Mouse (Mus musculus) limb, embryonic 13.5 days (tissue): Measurements from ENCODE around the gene Ankk1. TPM values are rescaled to one million over a fixed set of nuclear protein-coding genes. Genes with fewer than 3 reads are reported as not detected.

Experiments used
- ATAC-seq: fragments of 200-750 bp; cut with Nextera tagmentation; 2 replicates; pipeline ENCODE4 v1.8.0; 2017; ENCODE audit warnings: low read depth, moderate number of reproducible peaks, moderate TSS enrichment; ENCODE audit not compliant: low FRiP score
- H3K27ac ChIP-seq: fragments of 300-500 bp; sonication (generic); 2 replicates; pipeline ENCODE4 v1.5.1; 2015; ENCODE audit warnings: inconsistent platforms, mild to moderate bottlenecking, moderate library complexity
- H3K27me3 ChIP-seq: fragments of 300-500 bp; sonication (generic); 2 replicates; pipeline ENCODE4 v1.6.1; 2015; ENCODE audit warnings: mild to moderate bottlenecking, inconsistent platforms
- H3K36me3 ChIP-seq: fragments of 300-500 bp; sonication (generic); 2 replicates; pipeline ENCODE4 v1.6.1; 2015; ENCODE audit warnings: inconsistent platforms, mild to moderate bottlenecking, moderate library complexity
- H3K4me1 ChIP-seq: fragments of 300-500 bp; sonication (generic); 2 replicates; pipeline ENCODE4 v1.6.1; 2015; ENCODE audit warnings: inconsistent platforms
- H3K4me2 ChIP-seq: fragments of 300-500 bp; sonication (generic); replicated peaks from 2 replicates; pipeline ENCODE4 v1.6.1; 2015; ENCODE audit warnings: inconsistent platforms, mild to moderate bottlenecking, moderate library complexity
- H3K4me3 ChIP-seq: fragments of 300-500 bp; sonication (generic); 2 replicates; pipeline ENCODE4 v1.5.1; 2015; ENCODE audit warnings: moderate library complexity, mild to moderate bottlenecking, inconsistent platforms
- H3K9ac ChIP-seq: fragments of 300-500 bp; sonication (generic); 2 replicates; pipeline ENCODE4 v1.6.1; 2015; ENCODE audit warnings: mild to moderate bottlenecking, inconsistent platforms
- H3K9me3 ChIP-seq: fragments of 300-500 bp; sonication (generic); 2 replicates; pipeline ENCODE4 v1.6.1; 2016; ENCODE audit warnings: inconsistent platforms
- WGBS: fragments of 180-500 bp; shearing (Covaris S2); methylation state at CpG from one replicate; pipeline ENCODE4 v1.1.7; 2015; 5-methylcytosine and 5-hydroxymethylcytosine counted together
- polyA plus RNA-seq: library from polyadenylated mRNA; unstranded; fragments of >200 nt; fragmentation: Nextera tagmentation; extraction: Ambion mirVana; gene quantifications from 2 replicates; pipeline ENCODE4 v1.2.1, GENCODE M21; 2015

Gene Ankk1
- polyA plus RNA-seq, 1 experiment from 2014 or later, result not detected

DNA sequence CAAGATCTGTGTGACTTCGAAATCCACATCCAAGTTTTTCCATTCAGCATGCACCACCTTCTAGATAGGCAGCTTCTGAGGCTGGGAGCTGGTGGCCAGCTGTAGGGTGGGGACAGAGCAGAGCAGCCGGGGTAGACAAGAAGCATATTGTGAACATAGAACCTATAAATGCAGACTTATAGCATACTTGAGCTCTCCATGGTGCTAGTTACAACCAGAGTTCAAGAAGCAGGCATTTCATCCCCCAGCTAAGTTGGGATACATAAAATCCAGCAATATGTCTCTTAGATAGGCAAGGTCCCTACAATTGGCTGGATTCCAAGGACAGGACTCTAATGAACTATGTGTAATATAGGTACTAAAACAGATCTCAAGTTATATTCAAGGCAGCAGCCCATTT lies 23.1 kb downstream of the Ankk1 start:
- Histone ChIP-seq H3K9ac (no peak overlapping the region), H3K4me3 (no peak overlapping the region), H3K4me2 (no peak overlapping the region), H3K9me3 (no peaks in the 10 kb centered on the region), H3K27ac (no peak overlapping the region), H3K27me3 (no peaks in the 10 kb centered on the region), H3K4me1 (no peaks in the 10 kb centered on the region), H3K36me3 (no peaks in the 10 kb centered on the region)
- 52% methylated on average over 2 of the region's 2 CpGs for WGBS
- no peak for ATAC-seq

DNA sequence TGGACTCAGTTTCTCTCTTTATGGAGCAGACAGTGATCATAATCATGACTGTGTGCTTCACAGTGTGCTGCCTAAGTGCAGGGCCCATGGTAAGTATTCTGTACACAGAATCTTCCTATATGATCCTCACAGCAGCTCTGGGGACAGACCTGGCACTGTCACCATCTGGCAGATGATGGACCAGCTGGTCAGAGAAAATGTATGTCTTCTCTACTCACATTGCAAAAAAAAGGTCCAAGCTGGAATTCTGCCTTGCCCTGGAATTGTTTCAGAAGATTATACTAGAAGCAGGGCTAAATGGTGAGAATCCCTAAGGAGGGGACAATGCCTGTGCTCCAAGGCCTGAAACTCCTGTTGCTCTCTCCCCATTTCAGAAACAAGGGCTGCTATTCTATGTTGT lies 30.8 kb downstream of the Ankk1 start:
- H3K9ac ChIP-seq, result no peak overlapping the region
- no peak overlapping the region for H3K4me2 ChIP-seq
- no peak overlapping the region for H3K4me3 ChIP-seq
- H3K36me3 ChIP-seq, result no peaks in the 10 kb centered on the region
- H3K27ac ChIP-seq, result no peak overlapping the region
- no peaks in the 10 kb centered on the region for H3K9me3 ChIP-seq
- H3K27me3 ChIP-seq, result no peaks in the 10 kb centered on the region
- no peaks in the 10 kb centered on the region for H3K4me1 ChIP-seq
- no peak for ATAC-seq

DNA sequence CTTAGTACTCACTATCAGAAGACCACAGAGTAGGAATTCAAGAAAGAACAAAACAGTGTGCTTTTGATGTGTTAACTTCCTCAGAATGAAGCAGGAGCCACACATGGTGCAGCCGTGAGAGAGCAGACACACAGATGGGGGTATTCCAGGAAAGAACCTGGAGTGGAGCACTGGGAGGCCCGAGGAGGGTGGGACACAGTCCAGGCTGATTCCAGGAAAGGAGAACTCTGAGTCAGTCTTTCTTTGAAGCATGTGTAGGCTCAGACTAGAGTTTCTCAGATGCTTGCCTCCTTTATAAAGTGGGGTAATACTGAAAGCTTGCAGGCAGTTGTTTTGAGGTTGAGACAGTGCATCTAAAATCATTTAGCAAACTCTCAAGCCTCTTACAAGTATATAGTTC lies 34.6 kb downstream of the Ankk1 start:
- Histone ChIP-seq H3K9ac (no peak overlapping the region), H3K27me3 (no peaks in the 10 kb centered on the region), H3K9me3 (no peaks in the 10 kb centered on the region), H3K4me3 (no peak overlapping the region), H3K27ac (no peak overlapping the region), H3K36me3 (no peaks in the 10 kb centered on the region), H3K4me1 (no peaks in the 10 kb centered on the region), H3K4me2 (no peak overlapping the region)
- WGBS, result 44% methylated on average over 2 of the region's 2 CpGs
- no peak for ATAC-seq

DNA sequence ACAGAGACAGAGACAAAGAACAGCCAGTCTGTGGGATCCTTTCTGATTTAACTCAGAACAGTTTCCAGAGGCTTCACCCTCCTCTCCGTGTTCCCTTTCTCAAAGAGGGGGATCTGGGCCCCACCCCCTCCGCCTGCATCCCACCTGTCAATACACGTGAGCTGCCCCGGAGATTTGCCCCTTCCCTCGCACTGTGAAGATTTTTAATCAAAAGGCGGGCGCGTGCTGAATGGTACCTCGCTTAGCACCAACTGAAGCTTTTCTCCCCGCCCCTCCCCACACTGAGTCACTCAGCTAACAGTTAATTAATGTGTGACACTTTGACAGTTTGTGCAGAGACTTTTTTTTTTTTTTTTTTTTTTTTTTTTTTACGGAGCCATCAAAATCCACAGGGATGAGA lies 40.7 kb downstream of the Ankk1 start:
- Histone ChIP-seq H3K27ac (no peak overlapping the region), H3K9me3 (no peaks in the 10 kb centered on the region), H3K4me1 (no peaks in the 10 kb centered on the region), H3K4me3 (no peak overlapping the region), H3K4me2 (no peak overlapping the region), H3K27me3 (no peaks in the 10 kb centered on the region), H3K36me3 (no peaks in the 10 kb centered on the region), H3K9ac (no peak overlapping the region)
- ATAC-seq, result no peak
- WGBS, result 31% methylated on average over 11 of the region's 11 CpGs

DNA sequence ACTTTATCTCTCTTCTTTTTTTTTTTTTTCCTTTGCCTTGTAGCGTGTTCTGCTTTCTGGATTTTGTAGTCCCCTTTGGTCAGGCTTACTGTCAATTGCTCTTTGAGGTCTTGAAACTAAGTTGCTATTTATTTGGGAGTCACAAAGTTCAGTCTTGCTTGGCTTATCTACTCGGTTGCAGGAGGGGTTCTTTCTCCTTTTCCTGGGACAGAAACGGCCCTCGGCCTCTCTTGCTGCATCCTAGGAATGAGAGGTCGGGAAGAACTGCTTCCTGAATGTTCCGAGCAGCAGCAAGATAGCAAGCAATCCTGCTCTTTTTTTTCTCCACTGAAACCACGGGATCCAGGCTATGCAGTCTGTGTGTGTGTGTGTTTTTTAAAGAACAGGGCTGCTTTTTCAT lies 41.5 kb downstream of the Ankk1 start:
- Histone ChIP-seq H3K4me3 (no peak overlapping the region), H3K4me1 (no peaks in the 10 kb centered on the region), H3K27ac (no peak overlapping the region), H3K9me3 (no peaks in the 10 kb centered on the region), H3K9ac (no peak overlapping the region), H3K27me3 (no peaks in the 10 kb centered on the region), H3K4me2 (no peak overlapping the region), H3K36me3 (no peaks in the 10 kb centered on the region)
- ATAC-seq, result no peak
- WGBS, result 42% methylated on average over 7 of the region's 7 CpGs

GRCm38 (mm10) chr9:49384855-49385254 lies 42.0 kb downstream of the Ankk1 start:
- H3K9me3 ChIP-seq, result no peaks in the 10 kb centered on the region
- H3K4me1 ChIP-seq, result no peaks in the 10 kb centered on the region

GRCm38 (mm10) chr9:49384041-49384440 lies 42.8 kb downstream of the Ankk1 start:
- 89% methylated on average over 3 of the region's 3 CpGs for WGBS
- Histone ChIP-seq H3K4me2 (no peak overlapping the region), H3K27ac (no peak overlapping the region), H3K27me3 (no peaks in the 10 kb centered on the region), H3K4me3 (no peak overlapping the region), H3K9ac (no peak overlapping the region), H3K36me3 (no peaks in the 10 kb centered on the region), H3K4me1 (no peaks in the 10 kb centered on the region), H3K9me3 (no peaks in the 10 kb centered on the region)
- no peak for ATAC-seq

More at GRCm38 (mm10) chr9:49384855-49385254, 42.0 kb downstream of the Ankk1 start:
- no peak overlapping the region for H3K4me2 ChIP-seq
- H3K4me3 ChIP-seq, result no peak overlapping the region
- 90% methylated on average over 6 of the region's 6 CpGs for WGBS
- H3K27me3 ChIP-seq, result no peaks in the 10 kb centered on the region
- H3K36me3 ChIP-seq, result no peaks in the 10 kb centered on the region
- H3K9ac ChIP-seq, result no peak overlapping the region
- no peak overlapping the region for H3K27ac ChIP-seq
- ATAC-seq, result no peak

DNA sequence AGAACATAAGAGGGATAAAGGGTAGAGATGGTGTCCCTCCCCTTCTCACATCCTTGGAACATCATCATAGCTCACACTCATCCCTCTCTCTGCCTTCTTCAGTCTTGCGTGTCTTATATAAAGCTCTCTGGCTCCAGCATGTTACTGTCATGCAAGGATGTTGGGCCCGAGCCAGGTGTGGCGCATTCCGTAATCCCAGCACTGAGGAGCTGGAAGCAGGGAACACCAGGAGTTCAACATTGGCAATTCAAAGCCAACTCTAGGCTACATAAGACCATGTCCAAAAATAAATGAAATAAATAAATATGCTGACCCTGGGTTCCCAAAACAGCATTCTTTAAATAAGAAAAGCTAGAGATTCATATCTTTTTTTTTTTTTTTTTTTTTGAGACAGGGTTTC lies 46.9 kb downstream of the Ankk1 start:
- Histone ChIP-seq H3K27me3 (no peaks in the 10 kb centered on the region), H3K4me1 (no peaks in the 10 kb centered on the region), H3K9me3 (no peaks in the 10 kb centered on the region), H3K4me2 (no peak overlapping the region), H3K36me3 (no peaks in the 10 kb centered on the region), H3K27ac (no peak overlapping the region), H3K9ac (no peak overlapping the region), H3K4me3 (no peak overlapping the region)
- 89% methylated on average over 4 of the region's 4 CpGs for WGBS
- ATAC-seq, result no peak

DNA sequence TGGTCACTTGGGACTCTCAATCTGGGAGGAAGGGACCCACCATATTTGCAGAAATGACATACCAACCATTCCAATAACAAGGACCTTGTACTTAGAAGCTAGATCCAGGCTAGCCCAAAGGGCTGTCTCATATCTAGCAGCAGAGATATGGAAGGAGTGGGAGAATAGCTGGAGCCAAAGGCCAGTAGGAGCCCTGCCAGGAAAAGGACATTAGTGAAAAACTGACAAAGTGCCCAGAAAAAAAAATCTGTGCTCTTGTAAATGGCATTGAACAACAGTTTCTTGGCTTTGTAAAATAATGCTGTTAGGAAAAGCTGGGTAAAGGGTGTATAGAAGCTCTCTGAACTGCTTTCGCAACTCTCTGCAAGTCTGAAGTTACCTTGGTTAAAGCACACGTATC lies 52.9 kb downstream of the Ankk1 start:
- Histone ChIP-seq H3K4me2 (no peak overlapping the region), H3K36me3 (no peaks in the 10 kb centered on the region), H3K9ac (no peak overlapping the region), H3K9me3 (no peaks in the 10 kb centered on the region), H3K4me3 (no peak overlapping the region), H3K27ac (no peak overlapping the region), H3K4me1 (no peaks in the 10 kb centered on the region), H3K27me3 (no peaks in the 10 kb centered on the region)
- no peak for ATAC-seq
- whole genome bisulfite sequencing, result 87% methylated on average over 2 of the region's 2 CpGs

DNA sequence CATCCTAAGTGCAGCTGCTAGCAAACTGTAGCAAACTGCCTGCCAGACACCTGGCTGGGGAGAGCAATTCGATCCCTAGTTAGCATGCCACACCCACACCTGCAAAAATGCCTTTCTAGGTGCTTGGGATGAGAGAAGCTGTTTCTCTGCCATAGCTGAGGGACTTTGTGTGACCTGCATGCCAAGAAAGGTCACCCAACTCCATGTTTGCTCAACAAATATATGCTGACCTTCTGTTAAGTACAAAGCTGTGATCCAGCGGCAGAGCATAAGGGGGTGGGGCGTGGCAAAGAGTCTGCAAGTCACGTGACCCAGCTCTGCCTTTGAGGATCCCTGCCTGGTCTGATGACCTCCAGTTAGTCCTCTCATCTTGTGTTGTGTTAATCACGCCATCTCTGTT lies 61.1 kb downstream of the Ankk1 start:
- H3K4me3 ChIP-seq, result no peak overlapping the region
- no peak overlapping the region for H3K4me2 ChIP-seq
- H3K27ac ChIP-seq, result no peak overlapping the region
- no peaks in the 10 kb centered on the region for H3K27me3 ChIP-seq
- no peaks in the 10 kb centered on the region for H3K9me3 ChIP-seq
- WGBS, result 9% methylated on average over 5 of the region's 5 CpGs
- ATAC-seq, result no peak
- no peak overlapping the region for H3K9ac ChIP-seq
- no peaks in the 10 kb centered on the region for H3K36me3 ChIP-seq
- no peaks in the 10 kb centered on the region for H3K4me1 ChIP-seq

Other genes starting within 250 kb of the Ankk1 start
- gene Gm4894, start 176.5 kb downstream of the Ankk1 start, polyA plus RNA-seq, result not detected in 2 replicates
- gene Drd2, start 86.4 kb downstream of the Ankk1 start, polyA plus RNA-seq, result not detected in 2 replicates
- 1.2 and 1.4 TPM in 2 replicates for gene Ttc12, start 59.2 kb upstream of the Ankk1 start, polyA plus RNA-seq